Mouse (Mus musculus): ENCODE measurements at regions not wholly inside any gene's neighbourhood (a gene's known extent, or its start where the extent isn't known, plus 50 kb on each side); places are given as distances from the start of the nearest gene placed in this dataset.

- DNase-seq (ENCODE audit: extremely low read depth), result no peak
- H3K4me2 ChIP-seq (ENCODE audit: insufficient read depth, low read depth, poor library complexity, severe bottlenecking), result no peak overlapping the region
- H3K27me3 ChIP-seq (replicated peaks), result peaks cover 9% of the 10 kb centered on the region
- H3K27ac ChIP-seq (ENCODE audit: insufficient read depth, low read depth), result no peak overlapping the region
- no peak overlapping the region for H3K4me3 ChIP-seq (replicated peaks in 1 of 3; ENCODE audit: low read depth in 2 of 3, low read length in 2 of 3, poor library complexity in 1 of 3)
- peaks cover 7% of the 10 kb centered on the region for H3K9me3 ChIP-seq (replicated peaks; ENCODE audit: low read length)
- in situ Hi-C loops (cut with MboI; ENCODE audit: low pct_ligation_motif_present, low pct_unique_long_range_greater_than_20kb, low sequenced_read_pairs), result no loop called here
- dilution Hi-C loops (cut with MboI; ENCODE audit: extremely low pct_ligation_motif_present, extremely low pct_unique_long_range_greater_than_20kb, low sequenced_read_pairs), result no loop called here
- no peaks in the 10 kb centered on the region for H3K4me1 ChIP-seq (ENCODE audit: control insufficient read depth in 1 of 2, insufficient read depth in 2 of 2)
- no peaks in the 10 kb centered on the region for H3K79me2 ChIP-seq (replicated peaks; ENCODE audit: control insufficient read depth, extremely low read depth, insufficient read depth, poor library complexity, severe bottlenecking)
- TF ChIP-seq CHD2 (IDR thresholded peaks at IDR 0.05; ENCODE audit: low read length) (no peak), MAFK (IDR thresholded peaks at IDR 0.05; ENCODE audit: insufficient replicate concordance, low read length) (peak; percentile 70)
- no peaks in the 10 kb centered on the region for H3K36me3 ChIP-seq (replicated peaks in 1 of 2; ENCODE audit: control insufficient read depth in 1 of 2, insufficient read depth in 1 of 2, low read length in 1 of 2)
- H3K9ac ChIP-seq (ENCODE audit: insufficient read depth, low read depth), result no peak overlapping the region
Observed at GRCm38 (mm10) chr10:126765648-126766047, 135.5 kb downstream of the Atp23 start.

GRCm38 (mm10) chr10:126764740-126765139 lies 136.4 kb downstream of the Atp23 start:
- Histone ChIP-seq H3K36me3 (replicated peaks in 1 of 2; ENCODE audit: control insufficient read depth in 1 of 2, insufficient read depth in 1 of 2, low read length in 1 of 2) (no peaks in the 10 kb centered on the region), H3K4me1 (ENCODE audit: control insufficient read depth in 1 of 2, insufficient read depth in 2 of 2) (no peaks in the 10 kb centered on the region), H3K79me2 (replicated peaks; ENCODE audit: control insufficient read depth, extremely low read depth, insufficient read depth, poor library complexity, severe bottlenecking) (no peaks in the 10 kb centered on the region), H3K27me3 (replicated peaks) (peaks cover 5% of the 10 kb centered on the region), H3K27ac (ENCODE audit: insufficient read depth, low read depth) (no peak overlapping the region), H3K4me2 (ENCODE audit: insufficient read depth, low read depth, poor library complexity, severe bottlenecking) (no peak overlapping the region), H3K9ac (ENCODE audit: insufficient read depth, low read depth) (no peak overlapping the region), H3K4me3 (replicated peaks in 1 of 3; ENCODE audit: low read depth in 2 of 3, low read length in 2 of 3, poor library complexity in 1 of 3) (no peak overlapping the region), H3K9me3 (replicated peaks; ENCODE audit: low read length) (peaks cover 5% of the 10 kb centered on the region)
- dilution Hi-C loops (cut with MboI; ENCODE audit: extremely low pct_ligation_motif_present, extremely low pct_unique_long_range_greater_than_20kb, low sequenced_read_pairs), result no loop called here
- TF ChIP-seq CTCF (conservative IDR thresholded peaks at IDR 0.05 in 1 of 2, IDR thresholded peaks at IDR 0.05 in 1 of 2; ENCODE audit: low read depth in 2 of 2, low read length in 2 of 2) (no peak), UBTF (IDR thresholded peaks at IDR 0.05; ENCODE audit: low read depth, low read length) (no peak), PAX5 (IDR thresholded peaks at IDR 0.05; ENCODE audit: low read length) (no peak), CHD1 (IDR thresholded peaks at IDR 0.05; ENCODE audit: low read depth, low read length) (no peak), POLR2A (IDR thresholded peaks at IDR 0.05; ENCODE audit: low read depth, low read length) (no peak), BHLHE40 (IDR thresholded peaks at IDR 0.05; ENCODE audit: low read depth, low read length) (no peak), MAFK (IDR thresholded peaks at IDR 0.05; ENCODE audit: insufficient replicate concordance, low read length) (no peak), ZMIZ1 (IDR thresholded peaks at IDR 0.05; ENCODE audit: low read depth, low read length) (no peak), RCOR1 (conservative IDR thresholded peaks at IDR 0.05; ENCODE audit: low read depth, low read length) (no peak), NELFE (IDR thresholded peaks at IDR 0.05; ENCODE audit: low read depth, low read length) (no peak), TBP (conservative IDR thresholded peaks at IDR 0.05; ENCODE audit: low read depth, low read length) (no peak), KAT2A (IDR thresholded peaks at IDR 0.05; ENCODE audit: insufficient replicate concordance, low read length) (no peak), CHD2 (IDR thresholded peaks at IDR 0.05; ENCODE audit: low read length) (no peak), TCF12 (IDR thresholded peaks at IDR 0.05; ENCODE audit: low read depth, low read length) (no peak), NRF1 (IDR thresholded peaks at IDR 0.05; ENCODE audit: low read depth, low read length) (no peak), MXI1 (IDR thresholded peaks at IDR 0.05; ENCODE audit: low read depth, low read length) (no peak), HCFC1 (IDR thresholded peaks at IDR 0.05; ENCODE audit: low read depth, low read length) (no peak), SMC3 (IDR thresholded peaks at IDR 0.05; ENCODE audit: low read depth, low read length) (no peak), USF2 (conservative IDR thresholded peaks at IDR 0.05; ENCODE audit: low read depth, low read length) (no peak)
- in situ Hi-C loops (cut with MboI; ENCODE audit: low pct_ligation_motif_present, low pct_unique_long_range_greater_than_20kb, low sequenced_read_pairs), result no loop called here
- peak; percentile 9 for DNase-seq (ENCODE audit: extremely low read depth)
